Mouse (Mus musculus) cerebellum, adult 11 months (tissue): Measurements from ENCODE around the gene Dnajc3.

Experiments used
- DNase-seq: peaks from one replicate; pipeline ENCODE4 v3.0.0; 2022

Gene Dnajc3

GRCm38 (mm10) chr14:118937533-118938492 lies at the start of gene Dnajc3:
Gene Dnajc3 (plus strand): TSS chr14:118937976.
- DNase-seq = peak; percentile 100

- DNase-seq = no peak
These were observed 47.7 kb upstream of the Dnajc3 start for GRCm38 (mm10) chr14:118890101-118890500.

- no peak for DNase-seq
These were observed 42.5 kb upstream of the Dnajc3 start for GRCm38 (mm10) chr14:118895228-118895627.

GRCm38 (mm10) chr14:118895655-118896054 lies 42.1 kb upstream of the Dnajc3 start:
- DNase-seq = no peak

GRCm38 (mm10) chr14:118899940-118900339 lies 37.8 kb upstream of the Dnajc3 start:
- no peak for DNase-seq

GRCm38 (mm10) chr14:118900911-118901310 lies 36.9 kb upstream of the Dnajc3 start:
- DNase-seq = no peak

GRCm38 (mm10) chr14:118903397-118903796 lies 34.4 kb upstream of the Dnajc3 start:
- DNase-seq = no peak

- DNase-seq = no peak
These were observed 33.8 kb upstream of the Dnajc3 start for GRCm38 (mm10) chr14:118903867-118904562.

GRCm38 (mm10) chr14:118907592-118907991 lies 30.2 kb upstream of the Dnajc3 start:
- no peak for DNase-seq

GRCm38 (mm10) chr14:118909872-118910271 lies 27.9 kb upstream of the Dnajc3 start:
- no peak for DNase-seq

- peak; percentile 42 for DNase-seq
These were observed 27.2 kb upstream of the Dnajc3 start for GRCm38 (mm10) chr14:118910332-118911222.

- no peak for DNase-seq
These were observed 26.3 kb upstream of the Dnajc3 start for GRCm38 (mm10) chr14:118911521-118911920.

- DNase-seq = no peak
These were observed 24.1 kb upstream of the Dnajc3 start for GRCm38 (mm10) chr14:118913651-118914050.

- DNase-seq = no peak
These were observed 18.8 kb upstream of the Dnajc3 start for GRCm38 (mm10) chr14:118919025-118919424.

GRCm38 (mm10) chr14:118920654-118921053 lies 17.1 kb upstream of the Dnajc3 start:
- no peak for DNase-seq

GRCm38 (mm10) chr14:118922251-118922650 lies 15.5 kb upstream of the Dnajc3 start:
- no peak for DNase-seq

GRCm38 (mm10) chr14:118922667-118923184 lies 15.1 kb upstream of the Dnajc3 start:
- peak; percentile 35 for DNase-seq

GRCm38 (mm10) chr14:118924673-118925615 lies 12.8 kb upstream of the Dnajc3 start, which contains the start of gene Dzip1:
Gene Dzip1 (minus strand): TSS chr14:118925460.
- peak; percentile 50 for DNase-seq

GRCm38 (mm10) chr14:118928565-118928964 lies 9.2 kb upstream of the Dnajc3 start:
- no peak for DNase-seq

- no peak for DNase-seq
These were observed 8.0 kb upstream of the Dnajc3 start for GRCm38 (mm10) chr14:118929779-118930178.

GRCm38 (mm10) chr14:118930777-118931176 lies 7.0 kb upstream of the Dnajc3 start:
- no peak for DNase-seq
